Mouse (Mus musculus) right cerebral cortex, postnatal 14 days (tissue): Measurements from ENCODE around the gene Ccdc190.
A peak's percentile ranks its signal among the peaks of the same experiment; 100 is the strongest.

Source experiments
- DNase-seq: peaks from one replicate; pipeline ENCODE4 v3.0.0; 2022

The Ccdc190 gene

DNA sequence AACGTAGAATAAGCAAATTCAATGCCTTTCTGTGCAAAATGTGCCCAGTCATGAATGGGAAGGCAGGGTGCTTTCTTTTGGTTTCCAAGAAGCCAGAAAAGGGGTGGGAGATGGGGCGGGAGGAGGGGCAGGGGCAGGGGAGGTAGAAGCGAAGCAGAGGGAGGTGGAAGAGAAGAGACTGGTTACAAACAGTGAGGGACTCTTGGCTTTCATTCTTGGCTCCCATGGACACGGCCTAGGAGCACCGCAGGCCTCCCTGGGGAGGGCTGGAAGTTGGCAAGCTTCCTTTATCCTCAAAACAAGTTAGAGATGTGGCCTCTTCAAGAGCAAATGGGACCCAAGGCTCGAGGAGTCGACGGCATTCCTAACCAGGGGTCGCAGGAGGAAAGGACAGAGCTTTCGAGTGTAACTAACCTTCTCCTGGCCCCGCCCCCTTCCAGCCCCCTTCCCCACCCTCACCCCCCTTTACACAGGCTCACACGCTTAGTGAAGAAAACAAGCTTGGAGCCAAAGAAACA is at the start of gene Ccdc190:
Gene Ccdc190, plus strand, starts transcription at position 195 of the 518 bp plus-strand sequence.
- DNase-seq = no peak

DNA sequence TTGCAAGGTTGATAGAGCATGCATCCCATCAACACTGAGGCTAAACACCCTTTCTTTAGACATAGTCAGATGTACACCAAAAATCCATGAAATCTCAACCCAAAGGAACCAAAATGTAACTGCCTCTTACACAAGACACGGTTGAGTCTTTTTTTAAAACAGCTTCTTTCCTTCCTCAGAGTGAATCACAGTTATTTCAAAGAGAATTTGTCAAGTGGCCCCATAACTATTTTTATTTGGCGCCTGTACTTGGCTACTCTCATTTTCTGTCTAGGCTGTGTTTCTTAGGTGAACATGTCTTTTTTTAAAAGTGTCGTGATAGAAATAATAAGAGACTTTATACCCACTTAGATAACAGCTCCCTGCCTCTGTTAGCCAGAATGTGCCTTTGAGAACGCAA is 49.4 kb upstream of the Ccdc190 start:
- no peak for DNase-seq

DNA sequence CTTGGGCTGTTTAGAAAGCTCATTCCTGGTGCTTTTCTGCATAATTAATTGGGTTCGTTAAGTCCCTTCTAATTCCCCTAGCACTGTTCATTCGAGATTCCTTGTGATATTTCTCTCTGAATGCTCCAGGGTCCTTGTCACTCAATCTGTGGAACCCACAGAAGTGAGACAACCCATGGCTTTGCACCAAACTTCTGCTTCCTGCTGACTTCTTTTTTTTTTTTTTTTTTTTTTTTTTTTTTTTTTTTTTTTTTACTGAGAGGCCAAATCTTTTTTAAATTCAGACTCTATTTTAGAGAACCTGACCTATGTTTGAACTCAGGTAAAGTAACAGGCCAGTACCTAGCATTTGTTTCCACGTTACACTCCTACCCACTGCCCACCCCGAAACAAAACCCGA is 48.3 kb upstream of the Ccdc190 start:
- DNase-seq = no peak

DNA sequence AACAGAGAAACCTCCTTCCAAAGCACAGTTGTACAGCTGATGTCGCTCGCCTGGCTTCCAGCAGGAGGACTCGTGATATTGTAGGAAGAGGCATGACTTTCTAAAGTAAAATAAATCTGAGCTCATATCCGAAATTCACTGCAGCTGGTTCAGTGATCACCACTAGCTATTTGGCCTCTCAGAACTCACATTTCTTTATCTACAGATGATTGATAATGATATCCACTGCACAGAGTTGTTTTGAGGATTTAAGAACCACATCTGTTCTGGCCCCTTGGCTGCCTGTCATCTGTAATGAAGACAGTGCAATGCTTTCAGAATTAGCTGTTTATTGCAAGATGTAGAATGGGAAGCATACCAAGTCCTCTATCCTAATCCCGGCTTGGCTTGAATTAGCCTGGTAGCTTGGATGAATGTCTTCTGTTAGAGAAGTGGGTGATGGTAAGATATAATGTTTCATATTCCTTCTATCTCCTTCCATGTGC is 45.3 kb upstream of the Ccdc190 start:
- peak; percentile 36 for DNase-seq

DNA sequence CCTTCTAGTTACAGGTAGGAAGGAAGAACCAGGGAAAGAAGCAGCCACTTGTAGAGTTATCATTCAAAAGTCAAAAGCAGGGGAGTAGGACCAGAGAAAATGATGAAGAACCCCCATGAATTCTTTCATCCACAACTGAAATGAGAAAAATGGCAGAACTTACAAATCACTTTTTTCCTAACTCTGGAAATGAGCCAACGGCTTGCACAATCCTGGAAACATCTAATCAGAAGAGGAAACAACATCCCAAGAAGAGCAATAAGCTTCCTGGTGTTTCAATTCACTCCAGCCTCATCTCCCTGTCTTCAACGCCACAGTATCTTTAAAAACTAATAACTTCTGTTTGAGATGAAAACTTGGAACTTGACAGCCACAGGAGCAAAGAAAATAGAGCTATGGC is 39.2 kb upstream of the Ccdc190 start:
- no peak for DNase-seq

DNA sequence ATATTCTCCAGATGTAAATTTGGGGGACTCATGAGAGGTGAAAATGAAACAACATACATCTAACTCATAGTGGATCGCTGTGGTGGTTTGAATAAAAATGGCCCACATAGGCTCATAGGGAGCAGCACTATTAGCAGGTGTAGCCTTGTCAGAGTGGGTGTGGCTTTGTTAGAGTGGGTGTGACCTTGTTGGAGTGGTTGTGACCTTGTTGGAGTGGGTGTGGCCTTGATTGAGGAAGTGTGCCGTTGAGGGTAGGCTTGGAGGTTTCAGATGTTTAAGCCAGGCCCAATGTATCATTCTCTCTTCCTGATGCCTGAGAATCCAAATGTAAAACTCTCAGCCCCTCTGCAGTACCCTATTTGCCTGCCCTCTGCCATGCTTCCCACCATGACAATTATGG is 34.5 kb upstream of the Ccdc190 start:
- no peak for DNase-seq

DNA sequence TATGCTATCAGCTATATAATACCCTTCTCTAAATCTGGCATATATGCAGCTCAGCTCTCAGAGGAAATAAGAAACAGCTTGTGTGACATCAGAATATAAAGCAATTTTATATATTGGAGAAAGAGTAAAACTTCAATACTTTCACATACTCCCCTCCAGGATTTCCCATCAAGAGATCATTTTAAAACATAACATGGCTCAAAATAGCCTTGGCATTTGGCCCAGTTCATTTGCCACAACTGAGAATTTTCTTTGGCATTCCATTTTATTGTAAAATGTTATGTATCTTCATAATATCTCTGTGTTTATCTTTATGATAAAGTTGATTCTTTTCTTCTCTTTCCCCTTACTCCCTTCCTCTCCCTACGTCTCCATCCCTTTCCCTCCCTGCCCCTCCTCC is 32.8 kb upstream of the Ccdc190 start:
- no peak for DNase-seq

DNA sequence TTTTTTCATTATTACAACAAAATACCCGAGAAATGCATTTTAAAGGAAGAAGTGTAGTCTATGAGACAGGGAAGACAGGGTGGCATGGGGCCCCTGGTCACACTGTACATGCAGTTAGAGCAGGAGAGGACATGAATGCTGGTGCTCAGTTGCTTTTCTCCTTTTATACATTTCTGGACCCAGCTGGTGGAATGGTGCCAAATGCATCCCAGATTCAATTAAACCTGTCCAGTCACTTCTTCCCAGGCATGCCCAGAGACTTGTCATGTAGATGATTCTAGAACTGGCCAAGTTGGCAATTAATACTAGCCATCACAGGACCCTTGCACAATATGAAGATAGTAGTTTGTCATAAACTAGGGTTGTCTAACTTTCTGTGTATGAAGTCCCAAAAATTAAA is 30.5 kb upstream of the Ccdc190 start:
- DNase-seq = no peak

DNA sequence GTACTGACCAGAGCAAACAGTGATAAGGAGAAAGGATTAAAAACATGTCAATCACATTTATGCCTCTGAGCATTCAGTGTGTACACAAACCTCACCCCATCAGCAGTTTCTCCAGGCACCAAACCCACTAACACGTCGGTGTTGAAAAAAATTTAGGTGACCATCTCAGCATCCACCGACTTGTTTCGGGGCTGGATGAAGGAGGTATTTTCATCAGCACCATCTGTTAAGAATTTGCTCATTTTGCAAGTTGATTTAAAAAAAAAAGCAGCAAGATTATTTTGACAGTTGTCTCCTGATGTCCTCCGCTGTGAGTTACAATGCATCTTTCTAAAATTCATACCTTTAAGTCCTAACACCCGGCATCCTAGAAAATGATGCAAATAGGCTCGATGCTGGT is 29.8 kb upstream of the Ccdc190 start:
- no peak for DNase-seq

DNA sequence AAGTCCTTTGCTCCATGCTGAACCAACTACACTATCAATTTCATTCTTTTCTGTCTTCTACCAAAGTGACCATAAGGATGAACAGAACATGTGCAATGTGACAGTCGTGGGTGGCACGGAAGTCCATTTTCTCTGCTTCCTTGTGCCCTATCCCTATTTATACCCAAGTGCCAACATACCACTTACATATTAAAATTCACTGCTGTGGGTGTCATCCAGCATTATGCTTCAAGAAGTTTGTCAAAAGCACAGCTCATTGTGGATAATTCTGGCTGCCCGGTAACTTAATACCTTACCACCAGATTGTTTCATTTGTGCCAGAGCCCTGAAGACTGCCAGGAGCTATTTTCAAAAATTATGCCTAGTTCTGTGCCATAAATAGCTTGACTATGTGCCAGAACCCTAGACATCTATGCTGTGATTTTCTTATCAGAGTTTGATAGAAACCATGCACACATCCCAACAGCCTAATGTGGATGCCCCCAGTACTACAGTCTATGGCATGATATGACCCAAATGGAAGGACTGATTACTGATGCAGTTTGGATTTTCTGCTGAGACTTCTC is 27.6 kb upstream of the Ccdc190 start:
- DNase-seq = no peak

DNA sequence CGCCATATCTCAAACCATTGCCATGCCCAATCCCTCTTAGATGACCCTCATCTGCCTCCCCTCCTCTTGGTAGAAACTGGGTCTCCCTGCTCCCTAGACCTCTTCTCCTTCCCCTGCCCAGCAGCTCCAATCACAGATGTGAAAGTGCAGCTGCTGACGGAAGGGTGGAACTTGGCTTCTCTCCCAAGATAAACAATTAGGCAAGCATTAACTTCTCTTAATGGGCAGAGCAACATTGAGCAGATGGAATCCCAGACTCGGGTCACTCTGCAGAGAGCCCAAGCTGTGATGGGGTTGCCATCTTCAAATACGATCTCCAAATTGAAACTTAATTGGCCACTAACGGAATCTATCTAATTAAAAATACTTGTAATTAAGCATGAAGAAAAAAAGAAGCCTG is 19.3 kb upstream of the Ccdc190 start:
- DNase-seq = no peak

DNA sequence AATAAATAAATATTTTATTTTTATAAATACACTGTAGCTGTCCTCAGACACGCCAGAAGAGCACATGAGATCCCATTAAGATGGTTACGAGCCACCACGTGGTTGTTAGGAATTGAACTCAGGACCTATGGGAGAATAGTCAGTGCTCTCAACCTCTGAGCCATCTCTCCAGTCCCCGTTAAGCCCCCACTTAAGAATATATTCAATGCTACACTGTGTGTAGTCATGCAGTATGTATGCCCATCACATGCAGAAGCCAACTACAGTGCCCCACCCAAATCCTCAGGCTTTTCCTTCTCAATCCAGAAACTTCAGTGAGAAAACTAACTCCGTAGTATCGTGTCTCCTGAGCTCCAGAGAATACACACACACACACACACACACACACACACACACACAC is 18.8 kb upstream of the Ccdc190 start:
- no peak for DNase-seq

DNA sequence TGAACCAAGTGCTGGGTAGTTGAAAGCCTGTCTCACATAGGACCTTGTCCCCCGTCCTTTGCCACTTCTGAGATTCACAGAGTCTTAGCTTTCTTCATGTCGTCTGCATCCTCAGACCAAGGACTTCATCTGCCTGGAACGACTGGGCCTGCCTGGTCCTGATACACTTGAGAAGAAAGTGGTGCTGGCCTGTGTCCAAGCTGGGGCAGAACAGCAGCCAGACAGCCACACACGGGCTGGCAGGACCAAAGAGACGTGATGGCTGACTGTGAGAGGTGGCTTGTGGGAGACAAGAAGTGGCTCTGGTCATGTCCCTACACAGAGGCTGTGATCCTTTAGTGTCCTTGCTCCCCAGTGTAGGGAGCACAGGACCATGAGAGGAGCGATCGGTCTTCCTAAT is 17.7 kb upstream of the Ccdc190 start:
- no peak for DNase-seq

DNA sequence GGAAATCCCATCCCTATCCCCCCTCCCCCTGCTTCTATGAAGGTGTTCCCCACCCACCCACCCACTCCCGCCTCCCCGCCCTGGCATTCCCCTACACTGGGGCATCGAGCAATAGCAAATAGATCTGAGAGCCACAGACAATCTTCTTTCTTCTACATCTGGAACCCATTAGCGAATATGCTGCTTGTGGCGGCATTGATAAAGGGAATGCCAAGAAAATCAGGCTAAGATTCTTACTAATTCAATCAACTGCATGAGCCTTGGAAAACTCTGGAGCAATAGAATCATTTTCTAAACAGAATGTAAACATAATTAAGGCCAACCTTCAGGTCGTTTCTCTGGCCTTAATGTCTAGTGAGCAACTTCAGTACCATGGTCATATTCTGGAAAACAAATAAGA is 16.9 kb upstream of the Ccdc190 start:
- DNase-seq = no peak

DNA sequence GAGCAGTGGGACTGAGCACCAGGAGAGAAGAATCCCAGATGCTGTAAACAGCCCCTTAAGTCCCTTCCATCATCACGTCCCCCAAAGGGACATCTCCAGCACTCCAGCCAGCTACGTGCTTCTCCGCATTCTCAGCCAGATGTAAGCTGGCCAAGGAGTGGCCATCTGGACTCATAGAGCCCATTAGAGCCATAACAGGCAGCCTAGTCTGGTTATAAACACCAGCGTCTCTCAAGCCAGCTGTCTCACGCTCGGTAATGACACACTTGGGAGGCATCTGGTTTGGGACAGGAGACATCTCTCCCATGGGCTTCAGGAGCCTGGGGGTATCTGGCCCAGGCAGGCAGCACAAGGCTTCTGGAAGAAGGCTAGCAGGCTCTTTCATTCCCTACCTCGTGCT is 11.8 kb upstream of the Ccdc190 start:
- DNase-seq = no peak

DNA sequence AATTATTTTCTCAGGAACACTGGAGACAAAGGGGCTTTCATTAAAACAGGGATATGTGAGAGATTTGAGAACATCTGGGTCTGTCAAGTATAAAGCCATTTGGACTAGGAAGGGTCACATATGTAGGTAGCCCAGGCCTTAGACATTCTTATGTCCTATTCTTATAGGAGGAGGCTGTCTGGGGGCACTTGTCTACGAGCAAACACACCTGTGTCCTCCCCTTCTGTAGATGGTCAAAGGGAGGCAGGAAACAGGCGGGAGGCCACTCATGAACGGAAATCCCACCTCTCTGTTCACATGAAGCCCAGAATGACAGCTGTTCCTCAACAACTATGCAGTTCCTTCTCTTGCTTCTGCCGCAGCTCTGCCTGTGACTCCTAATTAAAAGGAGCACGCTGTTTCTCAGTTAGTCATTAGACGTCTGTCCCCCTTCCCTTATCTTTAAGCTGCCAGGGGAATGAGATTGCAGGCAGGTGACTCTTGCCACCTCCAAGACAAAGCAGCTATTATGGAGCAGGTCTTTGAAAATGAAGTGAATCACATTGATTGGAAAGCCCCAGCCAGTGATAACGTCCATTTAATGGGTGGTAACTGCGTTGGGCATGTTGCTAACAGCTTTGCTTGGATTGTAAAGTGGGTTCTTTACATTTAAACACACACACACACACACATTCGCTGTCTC is 11.2 kb upstream of the Ccdc190 start:
- no peak for DNase-seq

DNA sequence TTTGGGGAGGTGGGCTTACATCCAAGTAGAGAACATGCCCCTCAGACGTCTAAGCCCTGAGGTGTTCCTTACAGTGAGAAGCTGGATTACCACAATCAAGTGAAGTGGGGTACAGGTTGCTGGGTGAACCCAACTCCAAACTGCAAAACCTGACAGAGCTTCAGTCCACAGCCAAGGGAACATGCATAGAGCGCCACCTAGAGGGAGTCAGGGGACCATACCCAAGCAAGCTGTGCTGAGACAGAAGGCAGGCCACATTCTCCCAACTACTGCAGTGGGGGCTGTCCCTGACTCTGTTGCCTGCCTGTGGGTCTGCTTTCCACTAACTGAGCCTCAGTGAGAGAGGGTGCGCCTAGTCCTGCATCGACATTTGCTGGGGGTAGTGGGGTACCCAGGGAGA is 10.4 kb upstream of the Ccdc190 start:
- peak; percentile 62 for DNase-seq

DNA sequence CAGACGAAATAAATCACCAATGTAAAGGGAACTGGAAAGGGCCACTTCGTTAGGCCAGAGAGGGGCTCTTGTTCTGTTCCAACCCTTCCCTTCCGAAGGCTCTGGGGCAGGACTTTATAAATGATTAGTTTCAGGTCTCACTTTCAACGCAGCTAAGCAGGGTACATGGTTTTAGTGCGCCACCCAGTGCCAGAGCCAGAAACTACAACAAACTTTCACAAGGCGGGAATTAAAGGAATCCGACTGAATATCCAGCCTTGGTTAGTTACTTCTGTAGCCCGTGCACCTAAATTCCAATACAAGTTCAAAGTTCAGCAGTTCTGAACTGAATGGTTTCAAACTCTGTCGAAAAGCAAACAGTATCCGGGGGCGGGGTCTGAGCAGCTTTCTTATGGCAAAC is 9.2 kb upstream of the Ccdc190 start:
- peak; percentile 86 for DNase-seq

DNA sequence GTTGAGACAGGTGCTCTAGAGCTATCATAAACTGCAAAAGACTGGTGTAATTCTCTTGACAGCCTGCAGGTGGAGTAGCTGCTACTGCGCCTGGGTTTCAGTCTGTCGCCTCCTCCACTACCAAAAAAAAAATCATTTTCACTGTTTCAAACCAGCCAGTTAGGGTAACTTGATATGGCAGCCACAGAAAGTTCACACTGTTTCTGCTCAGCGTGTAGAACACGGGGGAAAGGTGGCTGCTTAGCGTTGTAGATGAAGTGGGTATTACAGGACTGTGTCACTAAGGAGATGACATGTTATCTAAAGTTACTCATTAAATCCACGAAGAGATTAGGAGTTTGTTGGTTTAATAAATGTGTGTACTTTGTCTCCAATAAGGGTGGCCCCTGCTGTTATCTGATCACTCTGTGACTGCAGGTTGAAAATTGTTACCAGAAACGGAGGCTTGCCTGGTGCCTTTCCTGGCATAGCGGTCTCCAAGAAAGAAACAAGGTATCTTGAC is 6.7 kb upstream of the Ccdc190 start:
- no peak for DNase-seq

DNA sequence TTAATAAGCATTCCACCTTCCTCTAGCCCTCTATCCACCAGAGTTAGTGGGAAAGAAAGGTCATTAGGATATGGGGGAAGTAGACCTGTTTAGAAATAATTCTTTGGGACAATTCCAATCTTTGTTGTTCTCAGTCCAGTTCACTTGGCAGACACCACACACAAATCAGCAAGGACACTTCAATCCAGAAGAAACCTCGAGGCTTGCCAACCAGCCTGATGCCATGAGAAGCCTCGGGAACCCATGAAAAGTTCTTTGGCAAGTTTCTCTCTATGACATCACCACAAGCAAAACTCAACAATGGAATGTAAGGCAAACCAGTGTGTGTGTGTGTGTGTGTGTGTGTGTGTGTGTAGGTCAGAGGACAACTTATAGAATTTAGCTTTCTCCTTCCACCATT is 3.9 kb upstream of the Ccdc190 start:
- no peak for DNase-seq

DNA sequence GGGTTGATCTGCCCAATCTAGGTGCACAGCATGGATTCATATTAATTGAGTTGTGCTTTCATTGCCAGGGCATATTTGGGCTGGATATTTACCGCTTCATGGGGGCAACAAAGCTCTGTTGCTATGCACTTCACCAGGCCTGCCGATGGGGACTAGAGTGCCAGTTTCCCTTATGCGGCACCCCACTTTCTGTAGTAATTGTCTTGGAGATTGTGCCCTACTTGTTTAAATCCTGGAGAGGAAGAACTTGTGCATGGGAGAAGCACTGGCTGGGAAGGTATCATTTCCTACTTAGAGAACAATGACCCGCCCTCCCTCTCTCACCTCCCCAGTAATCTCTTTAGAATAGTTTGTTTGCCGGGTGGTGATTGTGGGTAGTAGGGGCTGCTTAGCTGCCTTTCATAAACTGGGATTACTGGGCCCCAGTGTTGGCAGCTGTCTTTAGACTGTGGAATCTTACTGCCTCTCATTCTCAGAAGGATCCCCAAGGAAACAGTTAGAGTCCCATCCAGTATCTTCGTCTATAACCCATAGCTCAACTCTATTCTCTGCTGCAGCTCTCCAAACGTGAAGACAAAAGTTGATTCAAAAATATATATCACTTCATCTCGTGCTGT is 587 bp upstream of the Ccdc190 start:
- no peak for DNase-seq

DNA sequence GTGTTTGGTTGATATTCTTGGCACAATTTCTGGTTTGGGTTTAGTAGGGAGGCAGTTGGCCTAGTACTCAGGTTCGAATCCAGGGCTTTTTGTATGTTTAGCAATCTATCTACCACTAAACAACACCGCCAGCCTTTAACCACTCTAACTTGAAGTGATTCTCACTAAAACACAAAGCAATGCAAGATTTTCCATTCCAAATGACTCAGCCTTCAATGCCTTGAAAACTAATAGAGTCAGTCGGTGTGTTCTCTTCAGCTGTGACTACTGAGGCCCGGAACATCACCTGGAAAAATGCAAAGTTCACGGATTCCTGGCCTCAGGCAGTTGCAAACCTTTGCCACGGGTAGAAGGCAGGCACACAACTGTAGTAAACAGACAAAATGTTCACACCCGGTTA is 3.2 kb downstream of the Ccdc190 start:
- DNase-seq = no peak

DNA sequence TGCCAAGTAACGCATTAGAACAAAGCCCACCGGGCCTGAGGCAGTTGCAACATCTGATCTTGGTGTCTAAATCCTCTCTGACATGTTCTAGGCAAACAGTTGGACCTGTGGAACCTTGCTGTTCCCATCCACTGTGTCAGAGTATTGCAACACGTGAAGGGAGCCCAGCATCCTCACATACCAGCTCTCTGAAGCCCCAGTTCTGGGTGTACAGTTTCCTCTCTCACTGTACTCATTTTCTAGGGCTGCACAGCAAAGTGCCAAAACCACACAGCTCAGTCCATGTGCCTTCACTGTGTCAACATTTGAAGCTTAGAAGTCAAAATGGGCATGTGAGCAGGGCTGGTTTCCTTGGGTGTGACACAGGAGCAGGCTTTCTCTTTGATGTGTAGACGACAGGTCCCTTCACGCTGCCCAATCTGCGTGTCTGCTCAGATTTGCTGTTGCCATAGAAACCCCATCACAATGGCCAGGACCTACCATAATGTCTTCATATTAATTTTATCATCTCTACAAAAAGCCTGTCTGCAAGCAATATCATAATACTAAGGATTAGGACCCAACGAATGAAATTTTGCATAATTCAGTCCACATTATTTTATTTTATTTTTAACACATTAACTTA is 3.8 kb downstream of the Ccdc190 start:
- DNase-seq = no peak
